Mouse (Mus musculus) kidney, adult 2 months (tissue): ENCODE measurements around the gene Cd46. TPM values are rescaled to one million over a fixed set of nuclear protein-coding genes. Genes with fewer than 3 reads are reported as not detected.

Experiments
- DNase-seq: peaks from one replicate; pipeline ENCODE4 v3.0.0; 2021
- H3K27ac ChIP-seq: fragments of 200-500 bp; 2 replicates; pipeline ENCODE4 v1.5.1; 2012; ENCODE audit warnings: low read depth, low read length, control low read depth, inconsistent platforms; ENCODE audit not compliant: insufficient read depth
- H3K27me3 ChIP-seq: fragments of 200-500 bp; replicated peaks from 2 replicates; pipeline ENCODE4 v1.6.1; 2012; ENCODE audit warnings: mild to moderate bottlenecking, moderate library complexity, low read length, inconsistent platforms; ENCODE audit not compliant: control insufficient read depth, insufficient read depth
- H3K36me3 ChIP-seq: fragments of 200-500 bp; 2 replicates; pipeline ENCODE4 v1.6.1; 2012; ENCODE audit warnings: mild to moderate bottlenecking, moderate library complexity, low read length, inconsistent platforms; ENCODE audit not compliant: control insufficient read depth, insufficient read depth
- H3K4me1 ChIP-seq: fragments of 200-500 bp; 2 replicates; pipeline ENCODE4 v1.6.1; 2011; ENCODE audit warnings: low read length; ENCODE audit not compliant: control insufficient read depth, insufficient read depth
- H3K4me3 ChIP-seq: fragments of 200-500 bp; 2 replicates; pipeline ENCODE4 v1.5.1; 2011; ENCODE audit warnings: mild to moderate bottlenecking, low read depth, low read length, control low read depth; ENCODE audit not compliant: insufficient read depth
- CTCF ChIP-seq: fragments of 200-500 bp; conservative IDR thresholded peaks from 2 replicates; pipeline ENCODE4 v1.5.1; 2011; ENCODE audit warnings: low read depth, mild to moderate bottlenecking, control low read depth, low read length, moderate library complexity, mixed read lengths; ENCODE audit not compliant: insufficient read depth, insufficient read length
- POLR2A ChIP-seq: fragments of 200-500 bp; IDR thresholded peaks from one replicate; pipeline ENCODE4 v1.6.1; 2011; ENCODE audit warnings: low read depth, low read length, control low read depth
- WGBS: fragments of 180-500 bp; shearing (Covaris S2); methylation state at CpG from one replicate; pipeline ENCODE4 v1.1.7; 2018; 5-methylcytosine and 5-hydroxymethylcytosine counted together
- polyA plus RNA-seq: library from polyadenylated mRNA; depleted of rRNA; stranded (reverse); fragments of >200 nt; gene quantifications from 2 replicates; pipeline ENCODE4 v1.2.3, GENCODE M21; 2012

Gene Cd46
- polyA plus RNA-seq, 1 experiment: 0.70 TPM

- peak overlapping the region; percentile 93 for H3K27ac ChIP-seq
- peaks cover 32% of the 10 kb centered on the region for H3K4me1 ChIP-seq
- TF ChIP-seq POLR2A: no peak
- TF ChIP-seq CTCF: no peak
- H3K36me3 ChIP-seq: no peaks in the 10 kb centered on the region
- no peak overlapping the region for H3K4me3 ChIP-seq
- no peaks in the 10 kb centered on the region for H3K27me3 ChIP-seq
- 25% methylated on average over 3 of the region's 3 CpGs for WGBS
- DNase-seq: peak; percentile 79
Measured at GRCm38 (mm10) chr1:195014201-195014885, 77.7 kb downstream of the Cd46 start.

- whole genome bisulfite sequencing: 82% methylated on average over 2 of the region's 2 CpGs
- H3K36me3 ChIP-seq: no peaks in the 10 kb centered on the region
- no peak overlapping the region for H3K4me3 ChIP-seq
- DNase-seq: peak; percentile 54
- H3K27ac ChIP-seq: peak overlapping the region; percentile 52; the same call in 1 of the 2 replicates
- TF ChIP-seq POLR2A: no peak
- H3K4me1 ChIP-seq: peaks cover 24% of the 10 kb centered on the region
- no peaks in the 10 kb centered on the region for H3K27me3 ChIP-seq
Measured at GRCm38 (mm10) chr1:195012531-195012930, 79.5 kb downstream of the Cd46 start.

- Histone ChIP-seq H3K36me3 (no peaks in the 10 kb centered on the region), H3K27me3 (no peaks in the 10 kb centered on the region), H3K4me3 (no peak overlapping the region), H3K4me1 (peaks cover 13% of the 10 kb centered on the region; the same call in 1 of the 2 replicates), H3K27ac (peak overlapping the region; percentile 38)
- TF ChIP-seq CTCF: no peak
- TF ChIP-seq POLR2A: no peak
- no peak for DNase-seq
Measured at GRCm38 (mm10) chr1:195006267-195006666, 85.8 kb downstream of the Cd46 start.

- no peak overlapping the region for H3K27ac ChIP-seq
- peaks cover 13% of the 10 kb centered on the region; the same call in 1 of the 2 replicates for H3K4me1 ChIP-seq
- no peak for DNase-seq
- TF ChIP-seq CTCF: no peak
- TF ChIP-seq POLR2A: no peak
- H3K36me3 ChIP-seq: no peaks in the 10 kb centered on the region
- H3K4me3 ChIP-seq: no peak overlapping the region
- 66% methylated on average over 1 of the region's 1 CpGs for WGBS
- H3K27me3 ChIP-seq: no peaks in the 10 kb centered on the region
Measured at GRCm38 (mm10) chr1:195004194-195004593, 87.9 kb downstream of the Cd46 start.

- 70% methylated on average over 4 of the region's 4 CpGs for WGBS
- TF ChIP-seq POLR2A (no peak), CTCF (no peak)
- H3K27ac ChIP-seq: no peak overlapping the region
Measured at GRCm38 (mm10) chr1:195003328-195003727, 88.7 kb downstream of the Cd46 start.

GRCm38 (mm10) chr1:194998396-194998795 is 93.7 kb downstream of the Cd46 start:
- Histone ChIP-seq H3K27ac (peak overlapping the region; percentile 78), H3K4me1 (peaks cover 21% of the 10 kb centered on the region), H3K36me3 (no peaks in the 10 kb centered on the region), H3K27me3 (no peaks in the 10 kb centered on the region), H3K4me3 (no peak overlapping the region)
- DNase-seq: peak; percentile 81
- TF ChIP-seq CTCF (no peak), POLR2A (no peak)
- 64% methylated on average over 1 of the region's 1 CpGs for WGBS

More at GRCm38 (mm10) chr1:195003328-195003727, 88.7 kb downstream of the Cd46 start:
- no peak for DNase-seq
- H3K4me1 ChIP-seq: peaks cover 13% of the 10 kb centered on the region; the same call in 1 of the 2 replicates
- H3K27me3 ChIP-seq: no peaks in the 10 kb centered on the region
- no peak overlapping the region for H3K4me3 ChIP-seq
- H3K36me3 ChIP-seq: no peaks in the 10 kb centered on the region

- Histone ChIP-seq H3K27ac (peak overlapping the region; percentile 71), H3K27me3 (no peaks in the 10 kb centered on the region), H3K4me1 (peaks cover 48% of the 10 kb centered on the region), H3K36me3 (no peaks in the 10 kb centered on the region), H3K4me3 (no peak overlapping the region)
- peak; percentile 91 for DNase-seq
- TF ChIP-seq CTCF: no peak
- TF ChIP-seq POLR2A: no peak
- WGBS: 49% methylated on average over 2 of the region's 2 CpGs
Measured at GRCm38 (mm10) chr1:194995196-194995595, 96.9 kb downstream of the Cd46 start.
